Mouse (Mus musculus): ENCODE measurements around the gene Enox1.

Enox1 gene

DNA sequence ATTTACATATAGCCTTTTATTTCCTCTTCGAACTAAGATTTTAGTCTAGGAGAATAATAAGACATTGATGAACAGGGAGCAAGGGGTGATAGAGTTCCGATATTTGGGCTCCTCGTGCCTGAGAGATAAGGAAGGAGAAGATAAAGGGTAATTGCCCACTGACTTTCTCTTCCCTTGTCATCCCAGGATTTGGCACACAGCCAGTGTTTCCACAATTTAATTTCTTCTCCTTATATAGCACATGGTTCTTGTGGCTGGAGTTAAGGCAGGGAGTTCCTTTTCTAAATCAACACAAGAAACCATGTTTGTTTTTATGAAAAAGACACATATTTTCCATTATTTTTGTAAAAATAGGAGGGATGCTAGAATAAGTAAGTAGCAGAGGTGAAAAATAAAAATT is 299.5 kb downstream of the Enox1 start:
- no peak for DNase-seq (ENCODE audit: low spot score in 2 of 2)

- no peak for DNase-seq (ENCODE audit: low spot score in 2 of 2)
Observed at GRCm38 (mm10) chr14:77456876-77457275, 300.3 kb downstream of the Enox1 start.

- no peak for DNase-seq (ENCODE audit: low spot score in 2 of 2)
Observed at GRCm38 (mm10) chr14:77458217-77458616, 301.7 kb downstream of the Enox1 start.

DNA sequence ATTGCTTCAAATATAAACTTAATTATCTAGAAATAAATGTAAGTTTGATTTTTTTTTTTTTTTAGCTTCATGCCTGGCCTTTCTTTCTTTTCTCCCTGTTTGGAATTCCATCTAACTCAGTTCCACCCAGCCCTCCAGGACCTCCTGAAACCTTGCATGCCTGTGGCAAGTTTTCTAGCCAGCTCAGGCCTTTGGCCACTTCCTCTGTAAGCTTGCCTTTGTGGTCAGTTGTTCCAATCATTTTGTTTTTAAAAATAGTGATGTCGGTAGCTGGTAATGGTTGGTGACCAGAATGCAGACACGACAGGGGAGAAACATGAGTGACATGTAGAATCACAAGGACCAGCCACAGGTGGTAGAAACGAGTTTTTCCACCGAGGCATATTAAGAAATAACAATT is 307.4 kb downstream of the Enox1 start:
- no peak for DNase-seq (ENCODE audit: low spot score in 2 of 2)

DNA sequence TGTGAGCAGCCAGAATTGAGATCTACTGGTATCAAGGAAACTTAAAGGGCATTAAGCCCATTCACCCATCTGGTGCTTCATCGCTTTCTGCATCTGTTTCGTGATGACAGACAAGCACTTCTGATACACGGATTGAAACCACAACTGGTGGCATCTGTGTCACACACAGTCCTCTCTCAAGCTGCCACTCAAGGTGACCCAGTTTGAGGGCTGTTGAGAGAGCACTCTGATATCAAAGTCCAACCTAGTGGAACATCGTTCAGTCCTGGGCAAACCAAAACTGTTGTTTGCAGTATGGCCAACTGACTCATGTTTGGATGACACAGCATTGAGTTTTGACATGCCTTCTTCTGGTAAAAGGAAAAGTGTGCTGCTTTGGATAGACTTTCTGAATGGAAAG is 308.2 kb downstream of the Enox1 start:
- no peak for DNase-seq (ENCODE audit: low spot score in 2 of 2)

GRCm38 (mm10) chr14:77470577-77470976 is 314.0 kb downstream of the Enox1 start:
- no peak for DNase-seq (ENCODE audit: low spot score in 2 of 2)

GRCm38 (mm10) chr14:77473501-77473900 is 316.9 kb downstream of the Enox1 start:
- no peak for DNase-seq (ENCODE audit: low spot score in 2 of 2)

DNA sequence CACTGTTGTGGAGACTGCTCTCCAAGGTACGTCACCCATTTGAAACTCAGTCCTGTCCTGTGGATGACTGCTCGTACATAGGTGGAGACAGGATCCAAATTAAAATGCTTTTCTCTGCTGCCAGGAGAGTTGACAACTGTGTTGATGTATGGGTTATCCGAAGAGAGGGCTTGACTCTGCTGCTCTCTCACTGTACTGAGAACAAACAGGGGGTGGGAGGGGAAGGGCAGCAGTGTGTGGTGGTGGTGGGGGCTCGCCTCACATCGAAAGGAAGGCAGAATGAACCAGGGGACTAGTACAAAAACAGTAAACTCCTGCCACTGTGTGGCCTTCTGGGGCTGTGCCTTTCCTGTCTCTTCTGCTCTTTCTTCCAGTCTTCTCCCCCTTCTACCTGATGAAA is 317.5 kb downstream of the Enox1 start:
- DNase-seq (ENCODE audit: low spot score in 2 of 2): no peak

- no peak for DNase-seq (ENCODE audit: low spot score in 2 of 2)
Observed at GRCm38 (mm10) chr14:77475134-77475820, 318.7 kb downstream of the Enox1 start.

- no peak for DNase-seq (ENCODE audit: low spot score in 2 of 2)
Observed at GRCm38 (mm10) chr14:77477704-77478103, 321.1 kb downstream of the Enox1 start.

GRCm38 (mm10) chr14:77478210-77478609 is 321.6 kb downstream of the Enox1 start:
- DNase-seq (ENCODE audit: low spot score in 2 of 2): no peak

DNA sequence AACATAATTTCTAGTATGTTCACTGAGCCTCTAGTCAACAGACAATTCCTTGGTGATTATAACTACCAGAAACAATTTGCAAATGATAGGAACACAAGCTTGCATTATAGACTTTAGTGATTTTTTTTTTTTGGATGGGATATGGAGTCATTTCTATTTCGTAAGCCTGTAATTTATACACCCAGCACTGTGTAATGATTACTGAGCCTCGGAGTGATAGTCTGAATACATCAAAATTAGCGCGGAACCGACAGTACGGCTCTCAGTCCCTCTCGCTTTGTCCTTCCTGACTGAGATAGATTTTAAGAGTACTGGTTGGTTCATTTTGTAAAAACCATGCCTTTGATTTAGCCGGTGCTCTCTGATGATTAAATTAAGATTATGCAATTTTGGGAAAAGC is 322.1 kb downstream of the Enox1 start:
- no peak for DNase-seq (ENCODE audit: low spot score in 2 of 2)

DNA sequence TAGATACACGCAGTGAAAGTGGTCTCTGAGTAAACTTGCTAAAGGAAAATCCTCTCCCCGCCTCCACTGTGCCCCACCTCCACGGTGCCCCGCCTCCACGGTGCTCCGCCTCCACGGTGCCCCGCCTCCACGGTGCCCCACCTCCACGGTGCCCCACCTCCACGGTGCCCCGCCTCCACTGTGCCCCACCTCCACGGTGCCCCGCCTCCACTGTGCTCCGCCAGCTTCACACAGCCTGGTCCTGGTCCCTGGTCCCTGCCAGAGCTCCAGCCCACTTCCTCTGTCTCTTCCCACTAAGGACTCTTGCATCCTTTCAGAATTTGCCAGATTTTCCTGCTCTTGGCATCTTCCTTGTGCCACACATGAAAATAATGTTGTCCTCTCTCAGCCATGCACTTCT is 326.5 kb downstream of the Enox1 start:
- no peak for DNase-seq (ENCODE audit: low spot score in 2 of 2)

DNA sequence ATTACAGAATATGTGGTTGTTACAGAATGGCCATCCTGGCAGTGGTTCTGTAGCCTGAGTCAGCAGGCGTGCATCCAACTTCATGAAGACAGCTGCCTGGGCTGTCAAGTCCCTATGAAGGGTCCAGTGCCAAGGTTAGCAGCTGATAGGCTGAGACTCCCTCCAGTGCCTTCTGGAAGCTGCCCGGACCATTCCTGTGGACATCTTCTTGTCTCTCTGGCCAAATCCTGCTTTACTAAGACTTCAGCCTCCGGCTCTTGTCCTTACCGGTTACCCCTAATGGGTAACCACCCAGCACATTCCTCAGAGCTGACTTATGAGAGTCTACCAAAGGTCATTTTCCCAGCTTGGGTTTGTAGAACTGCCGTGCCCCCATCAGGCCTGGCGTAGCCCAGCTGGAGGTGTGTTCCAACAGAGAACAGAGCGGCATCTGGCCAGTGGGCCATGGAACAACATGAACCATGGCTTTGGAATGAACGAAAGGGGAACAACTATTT is 328.4 kb downstream of the Enox1 start:
- DNase-seq (ENCODE audit: low spot score in 2 of 2): peak; percentile 19 to 56

- DNase-seq (ENCODE audit: low spot score in 2 of 2): no peak
Observed at GRCm38 (mm10) chr14:77490699-77491098, 334.1 kb downstream of the Enox1 start.

GRCm38 (mm10) chr14:77491731-77492130 is 335.2 kb downstream of the Enox1 start:
- DNase-seq (ENCODE audit: low spot score in 2 of 2): no peak

DNA sequence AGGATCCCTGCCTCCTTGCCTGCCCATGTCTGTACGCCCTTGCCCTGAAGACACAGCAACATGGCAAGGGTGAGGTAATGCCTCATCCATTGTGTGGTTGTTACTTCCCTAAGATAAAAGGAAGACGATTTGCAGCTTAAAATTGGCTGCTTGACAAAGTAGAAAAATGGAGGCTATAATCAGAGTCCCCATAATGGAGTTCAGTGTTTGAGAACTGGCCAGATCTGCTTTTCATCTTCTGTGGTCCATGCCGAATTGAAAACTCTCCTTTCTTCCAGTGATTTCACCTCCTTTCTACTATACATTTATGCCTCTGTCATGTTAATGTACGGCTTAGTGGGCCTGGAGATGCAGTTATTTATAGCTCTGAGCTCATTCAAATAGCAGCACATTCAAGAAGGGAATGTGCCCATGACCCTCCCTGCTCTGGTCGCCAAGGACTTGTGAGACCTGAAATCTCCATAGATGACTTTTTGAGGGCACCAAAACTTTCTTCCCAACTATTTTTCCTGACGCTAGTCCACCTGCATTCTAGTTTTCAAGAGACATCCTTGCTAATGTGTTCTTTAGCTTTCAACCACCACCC is 343.5 kb downstream of the Enox1 start:
- no peak for DNase-seq (ENCODE audit: low spot score in 2 of 2)

- DNase-seq (ENCODE audit: low spot score in 2 of 2): no peak
Observed at GRCm38 (mm10) chr14:77504458-77505135, 348.0 kb downstream of the Enox1 start.

DNA sequence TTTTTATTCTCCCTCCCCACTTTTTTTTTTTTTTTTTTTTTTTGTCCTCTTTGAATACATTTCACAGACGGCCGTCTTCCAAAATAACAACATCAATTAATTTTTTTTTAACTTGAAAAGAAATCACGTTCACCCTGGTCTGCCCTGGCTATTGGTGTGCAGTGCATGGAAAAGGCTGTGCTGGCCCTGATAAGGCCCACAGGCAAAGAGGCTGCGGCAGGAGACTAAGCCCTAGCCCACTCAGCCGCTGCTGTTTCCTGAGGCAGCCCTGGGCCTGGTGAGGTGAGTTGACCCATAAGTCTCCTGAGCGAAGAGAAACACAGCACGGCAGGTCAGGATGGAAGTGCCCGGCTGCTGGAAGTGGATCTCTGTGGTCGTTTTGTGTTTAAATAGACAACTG is 349.8 kb downstream of the Enox1 start:
- no peak for DNase-seq (ENCODE audit: low spot score in 2 of 2)

GRCm38 (mm10) chr14:77508036-77508435 is 351.5 kb downstream of the Enox1 start:
- DNase-seq (ENCODE audit: low spot score in 2 of 2): no peak

GRCm38 (mm10) chr14:77509042-77509441 is 352.5 kb downstream of the Enox1 start:
- DNase-seq (ENCODE audit: low spot score in 2 of 2): no peak

- DNase-seq (ENCODE audit: low spot score in 2 of 2): no peak
Observed at GRCm38 (mm10) chr14:77509924-77510323, 353.4 kb downstream of the Enox1 start.

Data from urinary bladder, adult 18-20 months (tissue).